Mouse (Mus musculus) frontal cortex, postnatal 25 days (tissue): ENCODE results near the gene Hadh.

Source experiments
- DNase-seq, 2 experiments: peaks; one replicate each; pipeline ENCODE4 v3.0.0; 2022; ENCODE audit warnings: low spot score in 2 of 2

Gene Hadh

GRCm38 (mm10) chr3:131271157-131271556 lies 744 bp downstream of the Hadh start:
- no peak for DNase-seq

DNA sequence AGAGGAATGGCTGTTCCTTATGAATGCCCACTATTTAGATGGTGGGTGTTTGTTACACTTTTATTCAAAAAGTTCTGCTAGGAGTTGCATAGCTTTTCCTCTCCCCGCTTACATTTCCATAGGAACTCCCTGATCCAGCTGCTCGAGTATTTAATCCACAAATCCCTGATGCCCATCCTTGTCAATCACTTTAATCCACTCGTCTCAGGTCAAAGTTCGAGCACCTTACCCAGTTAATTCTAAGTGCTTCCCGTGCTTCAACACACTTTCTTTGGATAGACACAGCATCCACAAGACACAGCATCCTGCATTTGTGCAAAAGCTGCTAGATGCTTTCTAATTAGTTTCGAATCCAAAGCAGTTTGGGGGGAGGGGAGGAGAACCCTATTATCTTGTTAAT lies 1.5 kb downstream of the Hadh start:
- DNase-seq: no peak

GRCm38 (mm10) chr3:131266366-131267050 lies 5.4 kb downstream of the Hadh start:
- DNase-seq: no peak

DNA sequence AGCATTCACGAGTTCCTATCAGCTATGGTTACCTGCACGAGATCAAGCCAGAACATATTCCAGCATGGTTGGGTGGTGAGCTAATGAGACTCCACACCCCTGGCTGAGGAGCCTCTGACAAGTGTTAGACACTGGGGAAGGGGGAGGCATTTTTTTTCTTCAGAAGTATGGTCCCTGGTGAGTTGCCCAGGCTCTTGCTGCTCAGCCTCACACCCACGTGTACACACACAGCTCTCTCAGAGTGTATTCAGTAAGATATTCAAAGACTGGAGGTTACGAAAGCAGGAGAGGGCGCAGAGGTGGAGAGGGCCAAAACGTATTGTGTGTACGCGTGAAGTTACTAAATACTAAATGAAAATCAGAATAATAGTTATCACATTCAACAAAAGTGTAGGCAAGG lies 6.4 kb downstream of the Hadh start:
- no peak for DNase-seq

GRCm38 (mm10) chr3:131263766-131264486 lies 8.0 kb downstream of the Hadh start:
- DNase-seq: no peak

DNA sequence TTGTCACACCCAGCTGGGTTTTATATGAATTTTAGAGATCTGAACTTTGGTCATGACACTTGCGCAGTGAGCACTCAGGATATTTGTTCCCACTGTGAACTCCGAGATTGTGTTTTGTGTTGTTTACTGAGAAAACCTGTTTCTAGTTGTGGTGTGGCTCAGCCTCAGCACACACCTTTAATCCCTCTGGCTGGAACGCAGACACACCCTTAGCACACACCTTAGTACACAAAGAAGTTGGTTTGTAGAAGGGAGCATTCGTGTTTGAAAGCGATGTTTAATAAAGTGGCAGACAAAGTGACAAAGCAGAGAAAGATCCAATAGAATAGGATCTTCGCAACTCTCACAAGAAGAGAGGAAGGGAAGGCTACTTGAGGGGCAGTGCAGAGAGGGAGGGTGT lies 11.5 kb downstream of the Hadh start:
- DNase-seq: no peak

- no peak for DNase-seq
Measured at GRCm38 (mm10) chr3:131259392-131259965, 12.4 kb downstream of the Hadh start.

DNA sequence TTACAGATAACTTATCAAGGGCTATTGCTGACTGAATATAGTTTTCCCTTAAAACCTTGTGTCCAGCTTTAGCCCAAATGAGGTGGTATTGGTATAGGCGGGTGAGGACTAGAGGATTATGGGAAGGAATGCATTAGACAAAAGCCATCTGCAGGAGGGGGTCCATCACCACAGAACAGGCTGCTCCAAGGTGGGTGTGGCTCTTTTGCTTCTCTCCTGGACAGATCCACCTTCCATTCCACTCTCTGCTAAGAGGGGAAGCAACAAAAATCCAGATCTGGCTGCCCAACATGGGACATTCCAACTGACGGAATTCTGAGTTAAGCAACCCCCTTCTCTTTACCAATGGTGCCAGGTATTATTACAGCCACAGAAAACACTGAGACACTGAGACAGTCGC lies 13.0 kb downstream of the Hadh start:
- DNase-seq: no peak

DNA sequence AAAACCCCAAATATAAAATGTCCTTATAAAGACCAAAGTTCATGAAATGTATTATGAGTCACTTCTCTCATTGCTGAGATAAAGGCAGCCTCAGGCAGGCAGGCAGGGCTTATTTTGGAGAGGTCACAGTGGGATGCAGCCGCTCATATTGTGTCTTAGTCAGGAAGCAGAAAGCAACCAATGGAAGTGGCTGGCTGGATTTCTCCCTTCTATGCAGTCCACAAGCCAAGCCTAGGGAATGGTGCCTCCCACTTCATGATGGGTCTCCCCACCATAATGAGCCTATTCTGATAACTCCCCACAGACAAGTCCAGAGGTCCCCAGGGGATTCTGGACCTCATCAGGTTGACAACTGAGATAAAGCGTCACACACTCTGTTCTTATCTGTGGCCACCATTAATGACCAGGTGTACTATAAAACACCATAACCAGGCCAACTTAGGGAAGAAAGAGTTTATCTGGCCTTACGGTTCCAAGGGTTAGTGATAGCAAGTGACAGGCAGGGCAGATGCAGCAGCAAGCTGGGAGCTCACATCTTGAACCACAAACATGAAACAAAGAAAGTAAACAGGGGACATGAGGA lies 16.4 kb downstream of the Hadh start:
- no peak for DNase-seq

DNA sequence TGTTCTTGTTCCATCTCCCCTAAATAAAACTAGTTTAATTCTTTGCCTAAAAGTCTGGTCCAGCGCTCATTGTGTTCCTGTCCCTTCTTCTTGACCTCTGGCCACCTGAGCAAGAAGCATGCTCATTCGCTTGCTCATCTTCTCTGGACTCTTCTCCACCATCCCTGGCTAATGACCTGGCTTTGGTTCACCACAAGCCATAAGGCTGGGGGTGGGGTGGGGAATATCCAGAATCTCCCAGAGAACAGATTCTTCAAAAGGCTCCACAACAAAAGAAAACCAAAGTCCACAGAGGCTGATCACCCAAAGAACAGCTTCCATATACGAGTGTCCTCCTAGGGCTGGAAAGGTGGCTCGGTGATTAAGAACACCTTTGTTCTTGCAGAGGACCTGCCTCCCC lies 16.9 kb downstream of the Hadh start:
- no peak for DNase-seq

DNA sequence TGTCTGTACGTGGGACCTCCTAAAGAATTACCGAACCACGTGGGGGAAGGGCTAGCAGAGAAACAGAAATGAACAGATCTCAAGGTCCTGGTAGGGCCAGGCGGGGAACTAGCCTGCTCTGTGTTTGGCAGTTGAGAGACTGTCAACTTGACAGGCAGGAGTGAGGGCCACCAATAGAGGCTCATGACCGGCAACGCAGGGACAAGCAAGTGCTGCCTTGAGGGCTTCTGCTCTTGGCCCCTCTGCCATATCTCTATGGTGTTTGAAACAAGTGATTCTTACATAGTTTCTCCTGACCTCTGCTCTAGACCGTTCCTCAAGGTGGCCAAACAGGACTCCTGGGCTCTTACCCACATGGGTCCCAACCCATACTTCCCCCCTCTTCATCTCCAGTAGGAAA lies 20.3 kb downstream of the Hadh start:
- no peak for DNase-seq

- DNase-seq: no peak
Measured at GRCm38 (mm10) chr3:131250978-131251377, 20.9 kb downstream of the Hadh start.

GRCm38 (mm10) chr3:131250283-131250682 lies 21.6 kb downstream of the Hadh start:
- DNase-seq: no peak

DNA sequence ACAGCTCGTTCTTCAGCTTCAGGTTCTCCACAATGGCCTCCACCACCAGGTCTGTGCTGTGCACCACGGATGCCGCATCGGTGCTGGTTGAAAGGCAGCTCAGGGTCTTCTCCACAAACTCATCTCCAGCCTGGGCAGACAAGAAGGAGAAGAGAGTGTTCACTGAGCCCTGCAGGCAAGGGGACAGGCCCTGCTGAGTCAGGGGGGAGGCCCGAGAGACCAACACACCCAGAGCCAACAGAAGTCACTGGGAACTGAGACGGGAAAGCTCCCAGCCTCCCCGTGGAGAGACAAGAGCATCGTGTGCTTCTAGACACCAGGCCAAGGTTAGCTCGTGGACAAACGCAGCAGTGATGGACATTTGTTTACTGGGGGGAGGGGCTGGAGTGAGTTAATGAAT lies 23.5 kb downstream of the Hadh start:
- no peak for DNase-seq

GRCm38 (mm10) chr3:131247851-131248250 lies 24.1 kb downstream of the Hadh start:
- DNase-seq: no peak

DNA sequence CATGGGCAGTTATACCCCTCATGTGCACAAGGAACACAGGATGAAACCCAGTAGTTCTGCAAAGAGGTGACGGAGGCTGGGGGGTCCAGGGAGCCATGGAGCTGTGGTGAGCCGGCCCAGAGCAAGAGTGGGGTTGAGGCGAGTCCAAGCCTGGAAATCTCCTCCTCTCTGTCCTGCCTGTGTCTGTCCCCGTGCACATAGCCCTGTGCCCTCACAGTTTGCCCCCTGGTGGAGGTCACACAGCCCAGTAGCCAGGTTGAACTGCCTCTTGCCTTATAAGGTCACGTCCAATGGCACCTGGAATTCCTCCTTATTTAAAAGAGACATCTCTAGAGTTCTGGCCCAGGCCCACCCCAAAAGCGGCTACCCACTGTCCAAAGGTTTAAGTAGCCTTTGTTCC lies 24.5 kb downstream of the Hadh start:
- no peak for DNase-seq

GRCm38 (mm10) chr3:131246579-131247046 lies 25.3 kb downstream of the Hadh start:
- DNase-seq: no peak

- peak; percentile 17 to 50 for DNase-seq
Measured at GRCm38 (mm10) chr3:131245766-131246578, 25.9 kb downstream of the Hadh start.

DNA sequence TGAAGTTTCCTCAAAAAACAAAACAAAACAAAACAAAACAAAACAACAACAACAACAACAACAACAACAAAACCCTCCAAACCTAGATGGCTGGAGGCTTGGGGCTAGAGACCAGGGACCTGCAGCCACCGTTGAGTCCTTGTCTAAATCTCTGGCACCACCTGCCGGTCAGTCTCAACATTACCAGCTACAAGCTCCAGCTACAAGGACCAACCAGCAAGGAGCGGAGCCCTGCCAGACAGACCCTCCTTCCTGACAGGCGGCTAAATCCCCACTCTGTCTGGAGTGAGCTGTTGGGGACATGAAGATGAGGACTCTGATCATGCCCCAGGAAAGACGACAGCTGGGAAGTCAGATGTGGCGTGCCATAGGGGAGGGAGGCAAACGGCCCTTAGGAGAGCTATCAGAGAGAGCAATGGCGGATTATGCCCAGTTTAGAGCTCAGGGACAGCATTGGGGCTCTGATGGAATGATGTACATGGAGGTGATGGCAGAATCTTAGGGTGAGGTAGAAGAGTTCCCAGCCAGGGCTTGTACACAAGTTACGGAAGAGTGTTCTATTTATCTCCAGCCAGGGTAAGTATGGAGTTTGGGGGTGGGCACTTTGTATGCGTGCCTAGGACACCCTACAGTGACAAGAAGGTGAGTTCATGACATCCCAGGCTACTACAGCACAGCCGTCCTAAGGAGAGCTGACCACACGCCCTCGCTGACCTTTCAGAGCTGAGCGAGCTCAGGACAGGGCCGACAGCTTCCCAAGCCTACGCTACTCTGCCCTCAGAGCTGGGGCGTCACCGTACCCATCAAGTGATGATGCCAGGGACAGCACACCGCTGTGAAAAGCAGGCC lies 33.9 kb downstream of the Hadh start:
- peak; percentile 65 to 74 for DNase-seq

DNA sequence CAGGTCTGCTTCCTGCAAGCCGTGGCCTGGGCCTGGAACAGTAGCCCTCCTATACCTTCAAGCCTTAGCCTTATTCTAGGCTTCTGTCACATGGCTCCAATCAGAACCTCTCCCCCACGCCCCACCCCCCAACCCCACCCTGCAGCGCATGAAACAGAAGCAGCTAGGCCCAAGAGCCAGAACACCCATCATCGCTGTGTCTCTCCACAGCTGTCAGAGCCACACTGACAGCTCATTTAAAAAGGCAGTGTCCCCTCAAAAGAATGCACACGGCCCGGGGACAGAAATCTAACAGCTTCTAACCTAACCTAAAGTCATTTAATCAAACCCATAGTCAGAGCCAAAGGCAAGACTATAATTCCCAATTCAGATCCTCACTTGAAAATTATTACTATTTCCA lies 34.8 kb downstream of the Hadh start:
- no peak for DNase-seq

DNA sequence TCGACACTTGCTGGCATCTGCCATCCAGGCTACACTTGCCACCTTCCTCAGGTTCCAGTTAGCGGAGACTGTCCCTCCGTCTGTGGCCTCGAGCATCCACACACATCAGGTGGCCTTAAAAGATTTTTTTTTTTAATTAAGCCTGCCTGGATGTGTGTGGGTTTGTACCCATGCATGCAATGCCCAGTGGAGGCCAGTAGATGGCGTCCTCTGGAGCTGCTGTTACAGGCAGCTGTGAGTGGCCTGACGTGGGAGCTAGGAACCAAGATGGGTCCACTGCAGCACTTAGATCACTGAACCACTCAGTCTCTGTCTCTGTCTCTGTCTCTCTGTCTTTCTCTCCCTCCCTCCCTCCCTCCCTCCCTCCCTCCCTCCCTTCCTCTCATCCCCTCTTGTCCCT lies 43.8 kb downstream of the Hadh start:
- no peak for DNase-seq
